Mouse (Mus musculus) embryonic stem cell, embryonic (primary cell): Measurements from ENCODE around the gene BC061212.
"Not testable (repeated sequence)": the region's sequence is repeated elsewhere in the genome, so short reads cannot be mapped to it uniquely, and the experiment has no call there.

Experiments
- CTCF ChIA-PET, 4 experiments: fragments of 300-600 bp in 2 of 4; fragments of 350-600 bp in 2 of 4; sonication (Branson Sonifier 250); formaldehyde crosslinking; loops; one replicate each; lab custom pipeline; 2022; ENCODE audit warnings: inconsistent platforms in 2 of 4; lab: Charles Lee
- POLR2A ChIA-PET, 4 experiments: fragments of 300-600 bp in 2 of 4; fragments of 350-600 bp in 2 of 4; sonication (Branson Sonifier 250); formaldehyde crosslinking; loops; one replicate each; lab custom pipeline; 2022; ENCODE audit warnings: antibody characterized with exemption in 4 of 4, inconsistent platforms in 1 of 4; lab: Charles Lee

The BC061212 gene

DNA sequence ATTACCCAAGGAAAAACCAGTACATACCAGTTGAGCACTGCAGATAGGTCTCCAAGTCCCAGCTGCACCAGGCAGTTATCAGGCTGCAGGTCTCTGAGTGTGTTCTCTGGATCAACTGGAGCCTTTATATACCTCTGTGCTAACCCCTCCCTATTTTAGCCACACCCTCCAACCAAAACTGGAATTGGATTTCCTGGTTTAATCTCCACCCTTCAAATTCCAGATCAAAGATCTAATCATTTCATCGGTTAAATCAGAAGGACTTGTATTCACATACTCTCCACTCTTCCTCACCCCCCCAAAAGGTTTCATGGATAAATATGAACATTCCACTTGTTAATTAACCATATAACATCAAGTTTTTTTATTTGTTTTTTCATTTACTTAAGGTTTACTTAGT, at the start of gene BC061212:
TSS of gene BC061212 (minus strand) at position 101 of the 400 bp plus-strand sequence.
- CTCF ChIA-PET, POLR2A ChIA-PET: not testable (repeated sequence)

DNA sequence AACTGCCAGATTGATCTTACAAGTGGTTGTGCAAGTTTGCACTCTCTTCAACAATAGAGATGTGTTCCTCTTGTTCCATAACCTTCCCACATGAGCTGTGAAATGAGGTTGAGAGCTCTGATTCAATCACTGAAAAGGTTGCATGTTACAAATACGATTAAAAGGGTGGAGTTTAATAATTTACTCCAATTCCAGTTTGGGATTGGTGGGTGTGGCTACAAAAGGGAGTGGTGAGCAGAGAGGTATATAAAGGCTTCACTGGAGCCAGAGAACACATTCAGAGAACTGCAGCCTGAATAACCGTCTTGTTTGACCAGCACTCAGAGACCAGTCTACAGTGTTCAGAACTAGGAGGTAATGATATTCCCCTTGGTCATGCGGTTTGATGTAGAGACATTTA, 5.7 kb upstream of the BC061212 start, which contains the start of gene Gm6351:
TSS of gene Gm6351 (plus strand) at position 301 of the 400 bp plus-strand sequence.
- POLR2A ChIA-PET, CTCF ChIA-PET: not testable (repeated sequence)
